8 mouse cellular contexts compared by ENCODE assay signal in genomic region chr9:109003201-109003600, GRCm38 (mm10). TPM values are rescaled to one million over a fixed set of nuclear protein-coding genes. Genes with fewer than 3 reads are reported as not detected.
DNase-seq lines count a peak whose midpoint lies in the region; ATAC-seq lines count a peak whose summit lies in the region.

No protein-coding gene starts in this region.

- H3K4me2 ChIP-seq in forebrain, embryonic 11.5 days (ENCODE audit: low read depth, low read length, severe bottlenecking), result no peak overlapping the region
- no peak overlapping the region for H3K4me2 ChIP-seq in forebrain, embryonic 15.5 days (replicated peaks)
- no peak overlapping the region for H3K4me2 ChIP-seq in midbrain, embryonic 15.5 days

- H3K9ac ChIP-seq in forebrain, embryonic 11.5 days (ENCODE audit: low read length), result no peak overlapping the region
- H3K9ac ChIP-seq in forebrain, embryonic 15.5 days (replicated peaks), result no peak overlapping the region
- no peak overlapping the region for H3K9ac ChIP-seq in midbrain, embryonic 15.5 days

- H3K9me3 ChIP-seq in forebrain, embryonic 11.5 days (ENCODE audit: control insufficient read depth, low read length), result no peaks in the 10 kb centered on the region
- no peaks in the 10 kb centered on the region for H3K9me3 ChIP-seq in forebrain, embryonic 15.5 days
- no peaks in the 10 kb centered on the region for H3K9me3 ChIP-seq in midbrain, embryonic 10.5 days (replicated peaks)
- no peaks in the 10 kb centered on the region for H3K9me3 ChIP-seq in midbrain, embryonic 15.5 days

- H3K36me3 ChIP-seq in forebrain, embryonic 11.5 days (ENCODE audit: control insufficient read depth, insufficient read depth, low read length), result no peaks in the 10 kb centered on the region
- peaks cover 3% of the 10 kb centered on the region; the same call in 1 of the 2 replicates for H3K36me3 ChIP-seq in forebrain, embryonic 15.5 days
- H3K36me3 ChIP-seq in midbrain, embryonic 10.5 days, result no peaks in the 10 kb centered on the region
- 0 out of 2 replicates have a peak, but pooled peaks cover 5% of the 10 kb centered on the region for H3K36me3 ChIP-seq in midbrain, embryonic 15.5 days (replicated peaks)

- DNase-seq in forebrain, embryonic 11.5 days (ENCODE audit: low spot score), result peak; percentile 75
- DNase-seq in midbrain, embryonic 10.5 days (ENCODE audit: low spot score), result peak; percentile 54
- DNase-seq in c-Kit-negative CD71-positive TER-119-positive erythroid progenitor cells, embryonic 14.5 days (ENCODE audit: low read depth, low spot score), result peak; percentile 41
- peak; percentile 67 to 70 for DNase-seq in kidney, postnatal 4 days
- DNase-seq in spleen, adult 12 weeks (ENCODE audit: low spot score), result peak; percentile 50
- no peak for DNase-seq in urinary bladder, postnatal 14 days (ENCODE audit: low spot score)

- no peak for ATAC-seq in forebrain, embryonic 11.5 days (replicated peaks; ENCODE audit: low FRiP score)
- ATAC-seq in forebrain, embryonic 15.5 days (replicated peaks), result no peak
- no peak for ATAC-seq in midbrain, embryonic 15.5 days (replicated peaks)

- H3K4me3 ChIP-seq in forebrain, embryonic 11.5 days (ENCODE audit: low read depth, low read length), result no peak overlapping the region
- no peak overlapping the region for H3K4me3 ChIP-seq in forebrain, embryonic 15.5 days
- H3K4me3 ChIP-seq in midbrain, embryonic 10.5 days, result no peak overlapping the region
- H3K4me3 ChIP-seq in midbrain, embryonic 15.5 days, result no peak overlapping the region

- no peaks in the 10 kb centered on the region for H3K27me3 ChIP-seq in forebrain, embryonic 11.5 days (ENCODE audit: control insufficient read depth, insufficient read depth, low read length)
- no peaks in the 10 kb centered on the region for H3K27me3 ChIP-seq in forebrain, embryonic 15.5 days
- H3K27me3 ChIP-seq in midbrain, embryonic 10.5 days (ENCODE audit: low read depth, poor library complexity, severe bottlenecking), result no peaks in the 10 kb centered on the region
- no peaks in the 10 kb centered on the region for H3K27me3 ChIP-seq in midbrain, embryonic 15.5 days (replicated peaks)

- WGBS in forebrain, embryonic 11.5 days, result 52% methylated on average over 2 of the region's 2 CpGs
- 65% methylated on average over 2 of the region's 2 CpGs for WGBS in forebrain, embryonic 15.5 days
- WGBS in midbrain, embryonic 10.5 days, result 57% methylated on average over 2 of the region's 2 CpGs
- WGBS in midbrain, embryonic 15.5 days, result 47% methylated on average over 2 of the region's 2 CpGs

- no peaks in the 10 kb centered on the region; the same call in 1 of the 2 replicates for H3K4me1 ChIP-seq in forebrain, embryonic 11.5 days (replicated peaks; ENCODE audit: control insufficient read depth, insufficient read depth, low read length)
- H3K4me1 ChIP-seq in forebrain, embryonic 15.5 days, result no peaks in the 10 kb centered on the region
- H3K4me1 ChIP-seq in midbrain, embryonic 10.5 days, result peaks cover 9% of the 10 kb centered on the region
- H3K4me1 ChIP-seq in midbrain, embryonic 15.5 days, result peaks cover 3% of the 10 kb centered on the region; the same call in 1 of the 2 replicates

- no peak overlapping the region for H3K27ac ChIP-seq in forebrain, embryonic 11.5 days (ENCODE audit: low read depth, low read length)
- H3K27ac ChIP-seq in forebrain, embryonic 15.5 days (replicated peaks), result no peak overlapping the region
- H3K27ac ChIP-seq in midbrain, embryonic 10.5 days (replicated peaks), result no peak overlapping the region
- H3K27ac ChIP-seq in midbrain, embryonic 15.5 days, result no peak overlapping the region

RNA-seq across cellular contexts. Expression of gene Pfkfb4, which starts 11.6 kb away (rescaled TPM):
- polyA plus RNA-seq in forebrain, embryonic 11.5 days (2014; fragmentation: Nextera tagmentation; extraction: Ambion mirVana), result 12.5 and 12.8 TPM in 2 replicates
- 27.3 and 28.0 TPM in 2 replicates for polyA plus RNA-seq in forebrain, embryonic 15.5 days (2015; fragmentation: Nextera tagmentation; extraction: Ambion mirVana)
- 11.9 and 13.9 TPM in 2 replicates for polyA plus RNA-seq in midbrain, embryonic 10.5 days (2016; fragmentation: Nextera tagmentation; extraction: Ambion mirVana)
- 33.7 and 36.7 TPM in 2 replicates for polyA plus RNA-seq in midbrain, embryonic 15.5 days (2015; fragmentation: Nextera tagmentation; extraction: Ambion mirVana)

RNA-seq across cellular contexts. Expression of gene Ucn2, which starts 17.4 kb away (rescaled TPM):
- not detected in 2 replicates for polyA plus RNA-seq in forebrain, embryonic 11.5 days (2014; fragmentation: Nextera tagmentation; extraction: Ambion mirVana)
- not detected in 2 replicates for polyA plus RNA-seq in forebrain, embryonic 15.5 days (2015; fragmentation: Nextera tagmentation; extraction: Ambion mirVana)
- polyA plus RNA-seq in midbrain, embryonic 10.5 days (2016; fragmentation: Nextera tagmentation; extraction: Ambion mirVana), result not detected in 2 replicates
- not detected in 2 replicates for polyA plus RNA-seq in midbrain, embryonic 15.5 days (2015; fragmentation: Nextera tagmentation; extraction: Ambion mirVana)

RNA-seq across cellular contexts. Expression of gene Shisa5, which starts 35.2 kb away (rescaled TPM):
- 30.4 and 33.9 TPM in 2 replicates for polyA plus RNA-seq in forebrain, embryonic 11.5 days (2014; fragmentation: Nextera tagmentation; extraction: Ambion mirVana)
- polyA plus RNA-seq in forebrain, embryonic 15.5 days (2015; fragmentation: Nextera tagmentation; extraction: Ambion mirVana), result 48.0 and 49.0 TPM in 2 replicates
- polyA plus RNA-seq in midbrain, embryonic 10.5 days (2016; fragmentation: Nextera tagmentation; extraction: Ambion mirVana), result 32.9 and 37.2 TPM in 2 replicates
- 66.0 and 68.4 TPM in 2 replicates for polyA plus RNA-seq in midbrain, embryonic 15.5 days (2015; fragmentation: Nextera tagmentation; extraction: Ambion mirVana)

RNA-seq across cellular contexts. Expression of gene Col7a1, which starts 49.8 kb away (rescaled TPM):
- 2.2 and 3.7 TPM in 2 replicates for polyA plus RNA-seq in forebrain, embryonic 11.5 days (2014; fragmentation: Nextera tagmentation; extraction: Ambion mirVana)
- 1.1 and 2.0 TPM in 2 replicates for polyA plus RNA-seq in forebrain, embryonic 15.5 days (2015; fragmentation: Nextera tagmentation; extraction: Ambion mirVana)
- polyA plus RNA-seq in midbrain, embryonic 10.5 days (2016; fragmentation: Nextera tagmentation; extraction: Ambion mirVana), result 2.3 and 2.4 TPM in 2 replicates
- 2.5 and 2.7 TPM in 2 replicates for polyA plus RNA-seq in midbrain, embryonic 15.5 days (2015; fragmentation: Nextera tagmentation; extraction: Ambion mirVana)

RNA-seq across cellular contexts. Expression of gene Trex1, which starts 56.3 kb away (rescaled TPM):
- 5.9 and 8.2 TPM in 2 replicates for polyA plus RNA-seq in forebrain, embryonic 11.5 days (2014; fragmentation: Nextera tagmentation; extraction: Ambion mirVana)
- polyA plus RNA-seq in forebrain, embryonic 15.5 days (2015; fragmentation: Nextera tagmentation; extraction: Ambion mirVana), result 16.5 and 16.7 TPM in 2 replicates
- 7.5 and 10.1 TPM in 2 replicates for polyA plus RNA-seq in midbrain, embryonic 10.5 days (2016; fragmentation: Nextera tagmentation; extraction: Ambion mirVana)
- 18.0 TPM in 2 replicates for polyA plus RNA-seq in midbrain, embryonic 15.5 days (2015; fragmentation: Nextera tagmentation; extraction: Ambion mirVana)
